Mouse (Mus musculus) forebrain, embryonic 10.5 days (tissue): ENCODE data around the gene Capn15. TPM values are rescaled to one million over a fixed set of nuclear protein-coding genes. Genes with fewer than 3 reads are reported as not detected.
A peak's percentile ranks its signal among the peaks of the same experiment; 100 is the strongest.

Experiments
- DNase-seq: peaks from one replicate; pipeline ENCODE4 v3.0.0-alpha.2; 2017; ENCODE audit warnings: low spot score; ENCODE audit errors: extremely low spot score
- H3K27ac ChIP-seq: fragments of 300-500 bp; sonication (generic); 2 replicates; pipeline ENCODE4 v1.5.1; 2016; ENCODE audit warnings: mild to moderate bottlenecking
- H3K27me3 ChIP-seq: fragments of 300-500 bp; sonication (generic); 2 replicates; pipeline ENCODE4 v1.6.1; 2016; ENCODE audit warnings: mild to moderate bottlenecking; ENCODE audit not compliant: poor library complexity, severe bottlenecking
- H3K36me3 ChIP-seq: fragments of 300-500 bp; sonication (generic); replicated peaks from 2 replicates; pipeline ENCODE4 v1.6.1; 2016; ENCODE audit warnings: mild to moderate bottlenecking, moderate library complexity
- H3K4me1 ChIP-seq: fragments of 300-500 bp; sonication (generic); 2 replicates; pipeline ENCODE4 v1.6.1; 2016
- H3K4me3 ChIP-seq: fragments of 300-500 bp; sonication (generic); 2 replicates; pipeline ENCODE4 v1.5.1; 2016; ENCODE audit warnings: mild to moderate bottlenecking, moderate library complexity
- H3K9me3 ChIP-seq: fragments of 300-500 bp; sonication (generic); 2 replicates; pipeline ENCODE4 v1.6.1; 2016; ENCODE audit warnings: mild to moderate bottlenecking, moderate library complexity
- WGBS: fragments of 180-500 bp; shearing (Covaris S2); methylation state at CpG from one replicate; pipeline ENCODE4 v1.1.7; 2016; 5-methylcytosine and 5-hydroxymethylcytosine counted together
- polyA plus RNA-seq: library from polyadenylated mRNA; unstranded; fragments of >200 nt; fragmentation: Nextera tagmentation; extraction: Ambion mirVana; gene quantifications from 2 replicates; pipeline ENCODE4 v1.2.1, GENCODE M21; 2016

Gene Capn15
- polyA plus RNA-seq, 1 experiment from 2014 or later: 31.8 TPM

- H3K27ac ChIP-seq: peak overlapping the region; percentile 93
- H3K9me3 ChIP-seq: no peaks in the 10 kb centered on the region
- H3K36me3 ChIP-seq: peaks cover 30% of the 10 kb centered on the region
- WGBS: 14% methylated on average over 17 of the region's 17 CpGs
- peak overlapping the region; percentile 82 for H3K4me3 ChIP-seq
- no peaks in the 10 kb centered on the region for H3K27me3 ChIP-seq
- no peak for DNase-seq
- H3K4me1 ChIP-seq: peaks cover 38% of the 10 kb centered on the region
These were observed 865 bp downstream of the Capn15 start for GRCm38 (mm10) chr17:25984556-25985305.

- H3K9me3 ChIP-seq: no peaks in the 10 kb centered on the region
- peak overlapping the region; percentile 82 for H3K4me3 ChIP-seq
- DNase-seq: no peak
- H3K36me3 ChIP-seq: peaks cover 25% of the 10 kb centered on the region; the same call in 1 of the 2 replicates
- WGBS: 91% methylated on average over 1 of the region's 1 CpGs
- H3K27ac ChIP-seq: 0 out of 2 replicates have a peak overlapping the region, but pooled peaks have one; percentile 93
- no peaks in the 10 kb centered on the region for H3K27me3 ChIP-seq
- H3K4me1 ChIP-seq: peaks cover 38% of the 10 kb centered on the region
These were observed 1.5 kb downstream of the Capn15 start for GRCm38 (mm10) chr17:25984066-25984465.

GRCm38 (mm10) chr17:25982913-25983312 is 2.7 kb downstream of the Capn15 start:
- no peaks in the 10 kb centered on the region for H3K9me3 ChIP-seq
- peaks cover 38% of the 10 kb centered on the region for H3K4me1 ChIP-seq
- DNase-seq: no peak
- peaks cover 21% of the 10 kb centered on the region for H3K36me3 ChIP-seq
- no peaks in the 10 kb centered on the region for H3K27me3 ChIP-seq
- no peak overlapping the region for H3K4me3 ChIP-seq
- no peak overlapping the region for H3K27ac ChIP-seq
- WGBS: 91% methylated on average over 3 of the region's 3 CpGs

- 85% methylated on average over 5 of the region's 5 CpGs for WGBS
- peaks cover 30% of the 10 kb centered on the region for H3K4me1 ChIP-seq
These were observed 4.7 kb downstream of the Capn15 start for GRCm38 (mm10) chr17:25980854-25981253.

GRCm38 (mm10) chr17:25979829-25980738 is 5.5 kb downstream of the Capn15 start:
- WGBS: 92% methylated on average over 5 of the region's 5 CpGs
- peaks cover 23% of the 10 kb centered on the region for H3K36me3 ChIP-seq
- H3K4me3 ChIP-seq: no peak overlapping the region
- H3K9me3 ChIP-seq: no peaks in the 10 kb centered on the region
- no peak for DNase-seq
- H3K27me3 ChIP-seq: no peaks in the 10 kb centered on the region
- H3K27ac ChIP-seq: no peak overlapping the region
- peaks cover 30% of the 10 kb centered on the region for H3K4me1 ChIP-seq

More at GRCm38 (mm10) chr17:25980854-25981253, 4.7 kb downstream of the Capn15 start:
- no peak overlapping the region; the same call in 1 of the 2 replicates for H3K4me3 ChIP-seq
- no peaks in the 10 kb centered on the region for H3K27me3 ChIP-seq
- H3K36me3 ChIP-seq: peaks cover 22% of the 10 kb centered on the region
- H3K27ac ChIP-seq: no peak overlapping the region
- H3K9me3 ChIP-seq: no peaks in the 10 kb centered on the region
- DNase-seq: no peak

GRCm38 (mm10) chr17:25970954-25971707 is 14.5 kb downstream of the Capn15 start:
- H3K9me3 ChIP-seq: no peaks in the 10 kb centered on the region
- no peaks in the 10 kb centered on the region for H3K4me1 ChIP-seq
- WGBS: 98% methylated on average over 4 of the region's 4 CpGs
- no peaks in the 10 kb centered on the region for H3K27me3 ChIP-seq
- no peak overlapping the region for H3K4me3 ChIP-seq
- H3K36me3 ChIP-seq: peaks cover 29% of the 10 kb centered on the region
- H3K27ac ChIP-seq: no peak overlapping the region
- no peak for DNase-seq

- 94% methylated on average over 9 of the region's 9 CpGs for WGBS
- H3K4me1 ChIP-seq: no peaks in the 10 kb centered on the region
- H3K27ac ChIP-seq: no peak overlapping the region
- peaks cover 27% of the 10 kb centered on the region for H3K36me3 ChIP-seq
- no peaks in the 10 kb centered on the region for H3K27me3 ChIP-seq
- no peak for DNase-seq
- H3K4me3 ChIP-seq: no peak overlapping the region
- H3K9me3 ChIP-seq: no peaks in the 10 kb centered on the region
These were observed 15.1 kb downstream of the Capn15 start for GRCm38 (mm10) chr17:25970448-25970847.

GRCm38 (mm10) chr17:25968176-25968575 is 17.4 kb downstream of the Capn15 start:
- Histone ChIP-seq H3K9me3 (no peaks in the 10 kb centered on the region), H3K36me3 (peaks cover 47% of the 10 kb centered on the region), H3K4me3 (no peak overlapping the region), H3K27ac (no peak overlapping the region), H3K27me3 (no peaks in the 10 kb centered on the region), H3K4me1 (no peaks in the 10 kb centered on the region)
- WGBS: 95% methylated on average over 1 of the region's 1 CpGs
- no peak for DNase-seq

- Histone ChIP-seq H3K4me3 (no peak overlapping the region), H3K27me3 (no peaks in the 10 kb centered on the region), H3K36me3 (peaks cover 47% of the 10 kb centered on the region), H3K9me3 (no peaks in the 10 kb centered on the region), H3K27ac (no peak overlapping the region), H3K4me1 (no peaks in the 10 kb centered on the region)
- WGBS: 84% methylated on average over 3 of the region's 3 CpGs
- no peak for DNase-seq
These were observed 17.9 kb downstream of the Capn15 start for GRCm38 (mm10) chr17:25967652-25968051.

- Histone ChIP-seq H3K36me3 (peaks cover 67% of the 10 kb centered on the region), H3K4me3 (no peak overlapping the region), H3K27ac (no peak overlapping the region), H3K9me3 (no peaks in the 10 kb centered on the region), H3K27me3 (no peaks in the 10 kb centered on the region), H3K4me1 (no peaks in the 10 kb centered on the region)
- no peak for DNase-seq
- WGBS: 92% methylated on average over 7 of the region's 7 CpGs
These were observed 21.3 kb downstream of the Capn15 start for GRCm38 (mm10) chr17:25964271-25964670.

- Histone ChIP-seq H3K9me3 (no peaks in the 10 kb centered on the region), H3K27me3 (no peaks in the 10 kb centered on the region), H3K4me3 (no peak overlapping the region), H3K27ac (no peak overlapping the region), H3K36me3 (peaks cover 84% of the 10 kb centered on the region), H3K4me1 (0 out of 2 replicates have a peak, but pooled peaks cover 3% of the 10 kb centered on the region)
- WGBS: 94% methylated on average over 7 of the region's 7 CpGs
- no peak for DNase-seq
These were observed 23.1 kb downstream of the Capn15 start for GRCm38 (mm10) chr17:25962413-25962905.

GRCm38 (mm10) chr17:25961566-25961965 is 24.0 kb downstream of the Capn15 start:
- H3K36me3 ChIP-seq: peaks cover 85% of the 10 kb centered on the region
- no peak for DNase-seq

More at GRCm38 (mm10) chr17:25961566-25961965, 24.0 kb downstream of the Capn15 start:
- 94% methylated on average over 5 of the region's 5 CpGs for WGBS
- H3K4me3 ChIP-seq: no peak overlapping the region
- H3K9me3 ChIP-seq: no peaks in the 10 kb centered on the region
- H3K4me1 ChIP-seq: 0 out of 2 replicates have a peak, but pooled peaks cover 7% of the 10 kb centered on the region
- no peak overlapping the region for H3K27ac ChIP-seq
- no peaks in the 10 kb centered on the region for H3K27me3 ChIP-seq
